Mouse (Mus musculus) gastrocnemius, adult 2 months (tissue): ENCODE measurements around the gene Cmss1. TPM values are rescaled to one million over a fixed set of nuclear protein-coding genes. Genes with fewer than 3 reads are reported as not detected.
"Not testable (repeated sequence)": the region's sequence is repeated elsewhere in the genome, so short reads cannot be mapped to it uniquely, and the experiment has no call there.

Source experiments
- DNase-seq: peaks from one replicate; pipeline ENCODE4 v3.0.0; 2022
- H3K27ac ChIP-seq: fragments of 200-600 bp; 2 replicates; pipeline ENCODE4 v1.8.1; 2022; ENCODE audit warnings: mild to moderate bottlenecking
- H3K4me3 ChIP-seq: fragments of 200-600 bp; 2 replicates; pipeline ENCODE4 v1.8.1; 2022; ENCODE audit warnings: mild to moderate bottlenecking, moderate library complexity
- CTCF ChIP-seq: fragments of 200-600 bp; IDR thresholded peaks from 2 replicates; pipeline ENCODE4 v1.8.1; 2022; ENCODE audit warnings: antibody characterized with exemption, mild to moderate bottlenecking, moderate library complexity
- intact Hi-C: fragments of 180-260 bp; cut with DNase I; formaldehyde crosslinking; loops from one replicate; pipeline ENCODE4 v1.15.1; 2025
- total RNA-seq, 2 experiments: library from RNA; stranded (reverse); gene quantifications; 2 replicates each; pipeline ENCODE4 v1.2.3; 2021

Cmss1 gene
- total RNA-seq, 2 experiments from 2014 or later = 33.0 to 44.0 TPM

DNA sequence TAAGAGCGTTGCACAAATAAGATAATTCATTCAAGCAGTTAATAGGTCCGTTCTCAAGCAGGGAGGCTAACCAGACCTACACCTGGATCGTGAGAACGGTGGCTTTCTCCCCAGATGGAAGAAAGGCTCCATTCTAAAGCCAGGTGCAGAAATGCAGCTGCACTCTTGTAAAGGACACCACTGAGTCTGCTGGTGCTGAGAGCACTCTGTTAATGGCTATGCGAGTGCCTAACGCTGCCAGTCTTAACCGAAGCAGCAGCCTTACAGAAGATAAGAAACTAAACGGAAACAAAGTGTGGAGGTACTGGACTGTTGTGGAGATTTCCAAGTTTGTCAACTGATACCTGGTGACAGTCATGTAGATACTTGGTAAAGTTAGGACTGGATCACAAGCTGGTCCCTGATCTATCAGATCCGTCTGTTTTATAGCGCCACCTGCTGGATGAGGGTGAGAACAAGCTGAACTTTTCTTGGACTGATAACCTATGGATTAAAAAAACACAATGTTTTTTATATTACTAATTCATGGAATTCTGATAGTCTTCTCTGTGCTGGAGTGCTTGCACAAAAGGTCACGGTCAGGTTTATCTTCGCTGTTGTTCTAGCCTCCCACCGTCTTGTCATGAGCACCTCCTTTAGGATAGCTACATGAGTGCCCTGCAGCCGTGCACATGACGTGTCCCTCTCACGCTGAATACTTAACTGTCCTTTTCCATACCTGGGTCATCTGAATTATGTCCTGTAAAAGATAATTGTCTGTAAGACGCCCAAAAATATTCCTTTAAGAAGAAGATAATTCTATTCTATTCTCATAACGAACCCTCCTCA is 208.1 kb downstream of the Cmss1 start:
- Histone ChIP-seq H3K27ac (peak overlapping the region; percentile 70), H3K4me3 (peak overlapping the region; percentile 49)
- intact Hi-C loops = loop anchor here (1.0 to 5.0 kb wide), 3 partner anchors 36 to 179 kb away; no protein-coding TSS in a partner anchor
- peak; percentile 75 for DNase-seq
- peak; percentile 84 for TF ChIP-seq CTCF

DNA sequence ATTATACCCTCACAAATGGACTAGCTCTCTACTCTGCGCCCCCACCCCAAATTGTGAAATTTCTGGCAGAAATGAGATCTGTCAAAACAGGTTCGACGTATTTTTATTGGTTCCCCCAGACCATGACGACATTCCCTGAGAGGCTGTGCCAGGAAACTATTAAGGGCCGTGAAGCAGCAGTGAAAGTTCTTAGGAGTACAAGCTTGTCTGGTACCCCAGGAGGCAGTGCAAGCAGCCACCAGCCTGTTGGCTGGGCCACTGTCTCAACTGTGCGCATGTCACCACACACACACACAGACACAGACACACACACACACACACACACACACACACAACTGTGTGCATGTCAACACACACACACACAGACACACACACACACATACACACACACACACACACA is 208.8 kb downstream of the Cmss1 start:
- peak overlapping the region; percentile 57; the same call in 1 of the 2 replicates for H3K27ac ChIP-seq

DNA sequence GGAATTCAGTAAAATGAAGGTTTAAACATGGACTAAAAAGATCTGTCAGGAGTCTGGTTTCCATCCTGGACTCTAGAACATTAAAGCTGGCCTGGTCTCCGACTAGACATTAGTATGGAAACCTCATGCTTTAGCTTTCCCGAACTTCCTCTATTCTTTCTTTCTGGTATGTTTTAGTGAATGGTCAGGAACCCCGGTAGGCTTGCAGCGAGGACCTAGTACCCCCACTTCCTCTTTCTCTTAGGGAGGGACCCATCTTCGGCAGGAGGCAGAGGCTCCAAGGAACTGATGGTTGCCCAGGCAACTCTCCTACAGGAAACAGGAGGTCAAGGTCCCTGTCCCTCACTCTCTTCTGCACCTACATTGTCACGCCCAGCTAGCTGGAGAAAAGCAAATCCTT is 210.4 kb downstream of the Cmss1 start:
- intact Hi-C loops = loop anchor here (5.0 kb wide), 2 partner anchors 34 to 181 kb away; no protein-coding TSS in a partner anchor
- H3K4me3 ChIP-seq = no peak overlapping the region
- peak overlapping the region; percentile 29; the same call in 1 of the 2 replicates for H3K27ac ChIP-seq
- no peak for DNase-seq
- TF ChIP-seq CTCF = no peak

More for the DNA sequence above, 208.8 kb downstream of the Cmss1 start:
- intact Hi-C loops = loop anchor here (1.0 to 5.0 kb wide), 3 partner anchors 36 to 179 kb away; no protein-coding TSS in a partner anchor
- H3K4me3 ChIP-seq = no peak overlapping the region
- no peak for TF ChIP-seq CTCF
- no peak for DNase-seq

DNA sequence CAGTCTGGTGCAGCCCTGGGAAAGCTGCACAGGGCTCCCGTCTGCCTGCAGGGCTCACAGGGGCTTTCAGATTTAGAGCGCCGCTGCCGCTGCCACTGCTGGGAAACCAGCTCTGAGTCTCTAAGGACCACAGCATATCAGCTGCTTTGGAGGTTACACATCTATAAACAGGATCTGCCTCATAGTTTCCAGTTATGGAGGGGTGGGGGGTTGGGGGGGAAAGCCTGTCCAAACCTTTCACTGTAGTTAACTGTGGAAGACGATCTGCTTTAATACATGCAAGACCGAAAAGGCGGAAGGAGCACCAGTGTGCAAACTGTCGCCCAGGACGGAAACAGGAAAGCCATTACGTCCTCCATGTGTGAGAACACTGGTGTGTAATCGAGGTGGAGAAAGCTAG is 213.5 kb downstream of the Cmss1 start:
- DNase-seq = peak; percentile 61
- TF ChIP-seq CTCF = no peak
- intact Hi-C loops = no loop called here
- H3K27ac ChIP-seq = peak overlapping the region; percentile 80
- peak overlapping the region; percentile 56 for H3K4me3 ChIP-seq

DNA sequence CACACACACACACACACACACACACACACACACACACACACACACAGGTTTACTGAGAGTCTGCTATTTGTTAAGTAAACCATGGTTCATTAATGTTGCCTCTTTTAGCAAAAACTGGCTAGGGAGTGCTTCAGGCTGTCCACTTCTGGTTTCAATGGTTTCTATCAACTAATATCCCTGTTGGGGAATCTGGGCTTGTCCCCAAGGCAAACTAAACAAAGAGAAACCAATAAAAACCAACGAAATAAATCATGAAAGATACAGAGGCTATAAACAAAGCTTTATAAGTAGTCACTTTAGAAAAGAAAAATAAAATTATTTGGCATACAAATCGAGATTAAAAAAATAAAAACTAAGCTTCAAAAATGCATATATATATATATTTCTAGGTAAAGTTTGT is 214.2 kb downstream of the Cmss1 start:
- peak overlapping the region; percentile 80 for H3K27ac ChIP-seq
- intact Hi-C loops = no loop called here
- TF ChIP-seq CTCF = no peak
- DNase-seq = no peak
- H3K4me3 ChIP-seq = no peak overlapping the region; the same call in 1 of the 2 replicates

DNA sequence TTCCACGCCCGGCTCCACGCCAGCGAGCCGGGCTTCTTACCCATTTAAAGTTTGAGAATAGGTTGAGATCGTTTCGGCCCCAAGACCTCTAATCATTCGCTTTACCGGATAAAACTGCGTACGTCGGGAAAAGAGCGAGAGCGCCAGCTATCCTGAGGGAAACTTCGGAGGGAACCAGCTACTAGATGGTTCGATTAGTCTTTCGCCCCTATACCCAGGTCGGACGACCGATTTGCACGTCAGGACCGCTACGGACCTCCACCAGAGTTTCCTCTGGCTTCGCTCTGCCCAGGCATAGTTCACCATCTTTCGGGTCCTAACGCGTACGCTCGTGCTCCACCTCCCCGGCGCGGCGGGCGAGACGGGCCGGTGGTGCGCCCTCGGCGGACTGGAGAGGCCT is 215.5 kb downstream of the Cmss1 start:
- H3K4me3 ChIP-seq, H3K27ac ChIP-seq, DNase-seq, intact Hi-C loops: not testable (repeated sequence)

DNA sequence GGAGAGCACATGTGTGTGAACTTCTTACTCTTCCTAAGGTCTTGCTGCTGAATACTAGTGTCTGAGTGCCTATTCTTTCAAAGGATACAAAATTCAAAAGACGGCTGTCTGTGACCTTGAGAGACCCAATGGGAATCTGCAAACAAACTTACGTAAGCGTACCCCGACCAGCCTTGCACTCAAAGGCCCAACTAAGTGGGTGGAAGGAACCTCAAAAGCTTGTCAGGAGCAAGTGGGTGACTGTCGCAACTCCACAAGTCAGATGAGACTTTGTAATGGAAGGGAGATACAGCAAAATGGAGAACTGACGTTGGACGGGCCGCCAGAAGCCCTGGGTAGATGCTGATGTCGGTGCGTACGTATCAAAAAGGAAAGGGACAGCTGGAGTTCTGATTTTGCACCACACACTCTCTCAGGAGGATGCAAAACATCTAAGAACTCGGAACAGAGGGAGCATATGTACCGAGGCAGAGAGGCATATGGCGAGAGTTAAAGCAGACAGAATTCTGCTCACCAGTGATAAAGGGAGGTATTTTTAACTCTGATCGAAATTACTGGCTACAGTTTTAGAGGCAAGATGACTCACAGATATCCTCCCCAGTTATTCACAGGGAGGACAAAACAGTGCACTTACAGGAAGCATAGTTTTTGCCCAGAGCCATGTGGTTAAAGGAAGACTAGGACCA is 217.0 kb downstream of the Cmss1 start:
- intact Hi-C loops = no loop called here
- TF ChIP-seq CTCF = no peak
- Histone ChIP-seq H3K4me3 (no peak overlapping the region), H3K27ac (peak overlapping the region; percentile 35)
- DNase-seq = no peak

DNA sequence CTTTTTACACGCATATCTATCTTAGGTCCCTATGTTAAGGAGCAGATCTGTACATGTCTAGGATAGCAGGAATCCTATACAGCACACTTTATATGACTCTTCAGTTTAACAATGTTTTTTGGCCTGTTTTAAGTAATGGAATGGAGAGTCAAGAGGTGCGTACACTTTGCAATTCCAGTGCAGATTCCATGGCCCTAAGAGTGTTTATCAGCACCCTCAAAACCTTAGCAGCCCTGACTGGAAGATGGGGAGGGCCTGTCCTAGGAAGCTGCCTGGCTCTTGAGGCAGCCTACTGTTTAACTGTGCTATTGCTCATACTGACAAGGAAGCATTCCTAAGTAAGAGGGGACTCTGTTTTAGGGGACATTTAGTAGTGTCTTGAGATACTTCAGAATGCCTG is 222.4 kb downstream of the Cmss1 start:
- no peak for DNase-seq
- no peak overlapping the region for H3K4me3 ChIP-seq
- no peak overlapping the region for H3K27ac ChIP-seq
- TF ChIP-seq CTCF = no peak
- intact Hi-C loops = no loop called here

DNA sequence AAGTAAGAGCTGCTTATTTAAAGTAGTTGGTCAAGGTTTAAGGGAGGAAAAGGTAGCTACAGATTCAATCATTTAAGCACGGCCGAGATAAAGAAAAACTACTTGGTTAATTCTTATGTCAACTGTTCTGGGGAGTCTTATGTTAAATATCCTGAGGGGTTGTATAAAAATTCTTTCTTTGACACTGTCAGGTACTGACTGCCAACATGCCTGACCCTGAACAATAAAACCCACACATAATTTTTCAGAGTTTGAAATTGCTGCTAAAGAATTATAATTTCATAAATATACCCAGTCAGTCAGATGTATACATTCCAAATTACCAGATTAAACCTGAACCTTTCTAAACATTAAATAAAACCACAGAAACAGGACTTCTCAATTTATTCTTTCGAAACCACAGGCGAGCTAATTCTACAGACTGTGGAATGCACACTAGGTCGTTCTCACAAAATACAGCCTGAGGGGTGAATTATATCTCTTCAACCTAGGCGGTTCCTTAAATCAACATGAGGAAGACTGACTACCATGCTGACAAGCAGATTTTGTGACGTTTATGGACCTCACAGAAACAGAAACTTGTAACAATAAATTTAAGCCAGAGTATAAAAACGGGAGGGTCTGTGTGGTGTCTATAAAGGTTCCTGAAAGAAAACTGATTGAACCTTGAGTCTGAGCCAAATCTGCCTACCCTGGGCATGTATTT is 223.2 kb downstream of the Cmss1 start:
- intact Hi-C loops = no loop called here
- DNase-seq = no peak
- no peak for TF ChIP-seq CTCF
- Histone ChIP-seq H3K27ac (no peak overlapping the region), H3K4me3 (no peak overlapping the region)

DNA sequence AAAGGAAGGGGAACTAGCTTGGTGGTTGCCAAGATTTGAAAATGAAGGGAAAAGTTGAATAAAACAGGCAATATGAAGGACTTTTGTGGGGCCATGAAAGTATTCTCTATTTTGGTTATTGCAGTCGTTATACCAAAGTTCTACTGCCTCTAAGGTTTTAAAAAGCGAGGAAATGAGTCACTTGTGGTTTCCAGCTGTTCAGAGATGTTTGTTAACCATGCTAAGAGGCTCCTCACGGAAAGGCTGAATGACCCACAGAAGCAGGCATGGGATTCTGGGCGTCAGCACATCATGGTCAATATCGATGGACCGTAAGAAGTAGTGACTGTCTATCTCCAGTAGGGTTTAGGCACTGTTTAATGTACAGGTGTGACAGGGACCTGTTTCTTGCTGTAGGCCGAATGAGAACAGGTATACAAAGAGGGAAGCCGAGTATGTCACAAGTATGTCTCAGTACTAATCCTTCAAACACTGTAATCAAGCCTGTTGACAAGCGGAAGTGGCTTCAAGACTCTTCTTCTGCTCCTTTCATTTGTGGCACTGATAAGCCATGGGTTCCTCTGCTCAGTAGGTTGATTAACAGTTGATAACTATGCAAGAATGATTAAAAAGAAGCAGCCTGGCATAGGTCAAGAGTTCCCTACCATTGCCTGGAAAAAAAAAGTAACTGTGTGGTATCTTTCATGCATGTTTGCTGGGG is 227.9 kb downstream of the Cmss1 start:
- Histone ChIP-seq H3K4me3 (no peak overlapping the region), H3K27ac (no peak overlapping the region)
- TF ChIP-seq CTCF = no peak
- no peak for DNase-seq
- intact Hi-C loops = no loop called here

DNA sequence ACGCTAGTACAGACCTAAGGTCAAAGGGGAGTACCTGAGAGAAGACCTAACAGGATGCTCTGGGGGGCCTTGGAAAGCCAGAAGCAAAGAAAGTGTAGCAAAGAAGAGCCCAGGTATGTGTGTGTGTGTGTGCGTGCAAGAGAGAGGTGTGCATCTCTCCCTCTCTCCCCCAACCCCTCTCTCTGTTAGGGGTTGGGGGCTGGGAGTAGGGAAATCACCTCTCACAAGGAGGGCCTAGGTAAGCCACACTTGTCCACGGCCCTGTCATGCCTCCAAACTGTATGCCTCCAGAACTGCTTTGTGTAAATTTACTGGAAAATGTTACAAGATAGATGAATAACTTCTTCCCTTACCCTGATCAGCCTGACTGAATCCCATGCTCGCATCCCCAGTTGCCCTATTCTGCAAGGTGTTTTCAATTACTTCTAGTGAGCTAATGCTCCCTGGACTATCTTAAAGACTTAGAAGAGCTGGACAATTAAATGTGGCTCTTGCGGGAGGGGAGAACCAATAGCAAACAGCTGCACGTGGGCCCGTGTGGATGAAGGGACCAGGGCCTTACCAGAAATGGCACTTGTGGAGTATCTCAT is 231.3 kb downstream of the Cmss1 start:
- TF ChIP-seq CTCF = no peak
- Histone ChIP-seq H3K27ac (0 out of 2 replicates have a peak overlapping the region, but pooled peaks have one; percentile 8), H3K4me3 (no peak overlapping the region)
- DNase-seq = no peak
- intact Hi-C loops = no loop called here

DNA sequence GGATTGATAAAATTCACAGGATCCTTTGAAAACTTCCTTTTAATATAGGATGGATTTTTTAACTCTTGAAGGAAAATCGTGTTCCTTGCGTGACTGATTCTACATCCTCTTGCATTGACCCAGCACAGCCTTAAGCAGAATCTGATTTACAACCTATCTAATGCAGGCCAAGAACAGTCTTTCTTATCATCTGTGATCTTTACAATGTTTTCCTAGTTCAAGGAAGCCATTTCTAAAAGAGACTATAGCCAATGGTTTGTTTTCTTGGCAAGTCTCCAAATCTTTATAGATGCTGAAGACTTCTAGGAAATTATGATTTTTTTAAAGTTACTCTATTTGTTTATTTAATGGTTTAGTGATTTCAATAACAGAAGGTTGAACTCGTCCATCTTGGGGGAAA is 234.5 kb downstream of the Cmss1 start:
- Histone ChIP-seq H3K4me3 (no peak overlapping the region), H3K27ac (no peak overlapping the region)
- intact Hi-C loops = no loop called here
- DNase-seq = no peak
- no peak for TF ChIP-seq CTCF
